Mouse (Mus musculus): ENCODE data around the gene D430041D05Rik.
A peak's percentile ranks its signal among the peaks of the same experiment; 100 is the strongest.
"Not testable (repeated sequence)": the region's sequence is repeated elsewhere in the genome, so short reads cannot be mapped to it uniquely, and the experiment has no call there.

D430041D05Rik gene

GRCm38 (mm10) chr2:104109528-104109927 lies 301.3 kb downstream of the D430041D05Rik start:
- no peak for DNase-seq

DNA sequence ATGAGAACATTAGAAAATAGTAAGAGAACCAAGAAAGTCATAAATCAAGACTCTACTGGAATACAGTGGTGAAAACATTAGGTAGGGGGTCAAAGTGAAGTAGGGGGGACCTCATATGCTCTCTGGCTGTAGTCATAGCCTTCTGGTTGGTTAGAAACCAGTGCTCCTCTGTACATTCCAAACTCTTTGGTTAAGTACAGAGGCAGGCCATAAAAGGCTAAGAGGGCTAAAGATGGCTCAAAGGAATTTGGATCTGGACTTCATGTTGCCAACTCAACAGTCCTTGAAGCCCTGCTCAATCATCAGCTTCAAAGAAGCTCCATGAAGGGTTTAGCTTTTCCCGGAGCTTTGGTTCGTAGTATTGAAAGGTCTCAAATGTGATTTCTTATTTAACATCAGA lies 301.8 kb downstream of the D430041D05Rik start:
- DNase-seq, result not testable (repeated sequence)

DNA sequence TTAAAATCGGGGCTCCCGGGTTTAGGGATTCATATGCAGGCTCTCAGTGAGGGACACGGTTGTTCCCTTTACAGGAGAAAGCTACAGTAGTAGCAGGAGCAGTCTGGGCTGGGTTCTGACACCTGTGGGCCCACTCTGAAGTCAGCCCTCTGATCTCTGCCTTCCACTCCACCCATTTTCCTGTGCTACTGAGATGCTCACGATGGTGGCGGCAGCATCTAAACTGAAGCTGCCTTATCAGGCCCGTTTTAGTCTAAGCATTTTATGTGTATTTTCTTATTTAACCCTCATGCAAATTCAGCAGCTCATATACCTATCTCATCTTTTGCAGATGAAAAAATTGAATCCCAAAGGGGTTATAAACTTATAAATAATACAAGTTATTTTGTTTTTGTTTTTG lies 306.0 kb downstream of the D430041D05Rik start:
- no peak for DNase-seq

DNA sequence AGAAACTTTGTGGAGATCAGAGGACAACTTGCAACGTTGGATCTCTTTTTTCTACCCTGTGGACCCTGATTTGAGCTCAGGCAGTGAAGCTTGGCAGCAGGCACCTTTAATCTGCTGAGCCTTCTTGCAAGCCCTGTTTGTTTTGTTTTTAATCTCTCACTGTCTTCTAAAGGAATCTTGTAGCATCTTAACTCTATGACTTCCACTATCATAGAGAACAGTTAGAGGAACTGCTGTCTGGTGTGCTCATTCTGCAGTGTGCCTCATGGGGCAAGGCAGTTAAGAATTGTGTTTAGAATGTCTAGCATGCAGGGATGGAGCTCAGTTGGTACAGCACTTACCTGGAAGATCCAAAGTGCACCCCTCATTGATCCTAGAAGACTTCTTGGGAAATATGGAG lies 310.9 kb downstream of the D430041D05Rik start:
- no peak for DNase-seq

- no peak for DNase-seq
These were observed 311.6 kb downstream of the D430041D05Rik start for GRCm38 (mm10) chr2:104099231-104099585.

- DNase-seq, result no peak
These were observed 312.1 kb downstream of the D430041D05Rik start for GRCm38 (mm10) chr2:104098529-104099230.

GRCm38 (mm10) chr2:104097396-104097795 lies 313.4 kb downstream of the D430041D05Rik start:
- not testable (repeated sequence) for DNase-seq

DNA sequence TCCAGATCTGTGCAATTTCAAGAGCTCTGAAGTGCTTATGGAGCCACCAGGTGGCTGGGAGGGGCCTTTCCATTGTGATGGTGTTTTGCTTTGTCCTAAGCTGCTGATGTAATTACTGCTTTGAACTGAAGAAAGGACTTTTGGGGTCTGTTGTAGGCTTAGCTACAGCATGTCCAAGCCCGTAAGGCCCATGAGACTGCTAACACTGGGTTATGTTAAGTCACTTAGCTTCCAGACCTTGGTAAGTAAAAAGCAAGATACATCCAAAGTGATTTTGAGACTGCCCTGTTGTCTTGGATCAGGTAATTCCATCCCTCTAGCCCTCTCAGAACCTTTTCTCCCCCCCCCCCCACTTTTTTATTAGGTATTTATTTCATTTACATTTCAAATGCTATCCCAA lies 314.0 kb downstream of the D430041D05Rik start:
- DNase-seq, result not testable (repeated sequence)

- no peak for DNase-seq
These were observed 314.6 kb downstream of the D430041D05Rik start for GRCm38 (mm10) chr2:104096256-104096655.

DNA sequence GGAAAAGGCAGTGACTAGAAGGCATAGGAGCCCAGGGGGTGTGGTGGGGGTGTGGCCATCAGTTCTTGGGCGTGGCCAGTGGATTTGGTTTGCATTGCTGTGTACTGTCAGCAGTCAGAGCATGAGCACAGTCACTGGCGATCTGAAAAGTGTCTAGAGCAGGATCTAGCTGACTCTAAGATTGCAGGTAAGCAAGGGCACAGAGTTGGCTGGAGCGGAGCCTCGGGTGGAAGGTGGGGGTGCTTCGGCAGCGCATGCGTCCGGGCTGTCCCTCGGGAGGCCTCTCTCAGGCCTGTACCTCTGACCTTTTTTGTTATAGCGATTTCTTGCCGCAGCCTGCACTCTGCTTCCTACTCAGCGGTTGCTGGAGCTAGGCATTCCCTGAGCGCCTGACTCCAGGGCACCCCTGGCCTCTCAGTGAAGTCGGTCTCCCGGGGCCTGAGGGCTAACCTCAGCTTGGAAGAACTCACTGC lies 315.0 kb downstream of the D430041D05Rik start, which contains the start of gene Cd59a:
TSS of gene Cd59a (plus strand) at position 61 of the 473 bp plus-strand sequence.
- peak; percentile 48 for DNase-seq

GRCm38 (mm10) chr2:104093305-104093704 lies 317.5 kb downstream of the D430041D05Rik start:
- DNase-seq, result no peak

Data from thymus, postnatal 14 days (tissue).